In genomic region chr2:139488708-139489107, GRCm38 (mm10) we compare ENCODE assay signal across 26 mouse cellular contexts. TPM values are rescaled to one million over a fixed set of nuclear protein-coding genes. Genes with fewer than 3 reads are reported as not detected.
"Had no signal": no experiment of that assay in that cellular context is flagged by ENCODE, and none has a peak within 500 bp of the region (broad histone marks: within the 10 kb centered on the region; RNA-seq: fewer than 3 reads in every experiment).

No protein-coding gene starts in this region.

- H3K36me3 ChIP-seq: limb, embryonic 12.5 days; limb, embryonic 15.5 days; liver, embryonic 15.5 days; midbrain, embryonic 12.5 days; neural tube, embryonic 13.5 days; stomach, embryonic 15.5 days had no signal

- H3K4me3 ChIP-seq: limb, embryonic 12.5 days; limb, embryonic 15.5 days; liver, embryonic 15.5 days; midbrain, embryonic 12.5 days; myocyte; neural tube, embryonic 13.5 days; stomach, embryonic 15.5 days had no signal

- DNase-seq: kidney, adult 9 months; kidney, postnatal 14 days; kidney, postnatal 4 days; left cerebral cortex, postnatal 4 days; lung, adult 2 months; lung, postnatal 14 days; lung, postnatal 4 days; retina, postnatal 1 day; right cerebral cortex, postnatal 25 days; spleen, adult 18-20 months; thymus, postnatal 25 days had no signal

- H3K4me1 ChIP-seq: limb, embryonic 12.5 days; limb, embryonic 15.5 days; liver, embryonic 15.5 days; midbrain, embryonic 12.5 days; neural tube, embryonic 13.5 days; stomach, embryonic 15.5 days had no signal

- H3K9ac ChIP-seq: limb, embryonic 12.5 days; limb, embryonic 15.5 days; liver, embryonic 15.5 days; midbrain, embryonic 12.5 days; neural tube, embryonic 13.5 days; stomach, embryonic 15.5 days had no signal

- H3K27ac ChIP-seq: limb, embryonic 12.5 days; limb, embryonic 15.5 days; liver, embryonic 15.5 days; midbrain, embryonic 12.5 days; neural tube, embryonic 13.5 days; stomach, embryonic 15.5 days had no signal

- H3K9me3 ChIP-seq: limb, embryonic 12.5 days; limb, embryonic 15.5 days; liver, embryonic 15.5 days; midbrain, embryonic 12.5 days; neural tube, embryonic 13.5 days; stomach, embryonic 15.5 days had no signal

- ATAC-seq: midbrain, embryonic 16.5 days had no signal

- H3K27me3 ChIP-seq: limb, embryonic 12.5 days; limb, embryonic 15.5 days; liver, embryonic 15.5 days; midbrain, embryonic 12.5 days; neural tube, embryonic 13.5 days; stomach, embryonic 15.5 days had no signal

- H3K4me2 ChIP-seq: limb, embryonic 12.5 days; limb, embryonic 15.5 days; liver, embryonic 15.5 days; midbrain, embryonic 12.5 days; neural tube, embryonic 13.5 days; stomach, embryonic 15.5 days had no signal

RNA-seq across cellular contexts. Expression of gene Sptlc3, which starts 5.0 kb away (rescaled TPM):
- total RNA-seq: layer of hippocampus, adult 18-20 months; left cerebral cortex, adult 8-10 months; left cerebral cortex, postnatal 14 days; left cerebral cortex, postnatal 4 days; megakaryocyte progenitor cell, adult 5-6 weeks; megakaryocyte-erythroid progenitor cell, adult 5-6 weeks; monocyte, adult 5-6 weeks; neutrophil, adult 5-6 weeks had no signal
- polyA plus RNA-seq: liver, embryonic 15.5 days; midbrain, embryonic 12.5 days; myocyte had no signal
